16 mouse cellular contexts compared by ENCODE assay signal in genomic region chr7:117587234-117587929, GRCm38 (mm10).
DNase-seq lines count a peak whose midpoint lies in the region; ATAC-seq and TF ChIP-seq lines count a peak whose summit lies in the region.
"Had no signal": no experiment of that assay in that cellular context is flagged by ENCODE, and none has a peak within 500 bp of the region (broad histone marks: within the 10 kb centered on the region; RNA-seq: fewer than 3 reads in every experiment).

No protein-coding gene starts in this region.

- no peaks in the 10 kb centered on the region for H3K27me3 ChIP-seq in cerebellum, adult 2 months (ENCODE audit: control insufficient read depth, insufficient read depth, low read length)
- H3K27me3 ChIP-seq in heart, embryonic 16.5 days (ENCODE audit: control insufficient read depth, insufficient read depth, low read length): no peaks in the 10 kb centered on the region
- peaks cover 25% of the 10 kb centered on the region for H3K27me3 ChIP-seq in midbrain, embryonic 12.5 days
- H3K27me3 ChIP-seq: CH12.LX; heart, embryonic 15.5 days; liver, embryonic 12.5 days; lung, embryonic 15.5 days had no signal

- H3K4me1 ChIP-seq in cerebellum, adult 2 months (ENCODE audit: control insufficient read depth, insufficient read depth, low read length): no peaks in the 10 kb centered on the region
- H3K4me1 ChIP-seq in heart, embryonic 16.5 days (ENCODE audit: control insufficient read depth, insufficient read depth, low read length): peaks cover 2% of the 10 kb centered on the region; the same call in 1 of the 2 replicates
- peaks cover 18% of the 10 kb centered on the region for H3K4me1 ChIP-seq in midbrain, embryonic 12.5 days
- H3K4me1 ChIP-seq: limb, embryonic 10.5 days; liver, embryonic 12.5 days; lung, embryonic 15.5 days had no signal

- H3K36me3 ChIP-seq in heart, embryonic 16.5 days (ENCODE audit: control insufficient read depth, insufficient read depth): no peaks in the 10 kb centered on the region
- no peaks in the 10 kb centered on the region for H3K36me3 ChIP-seq in midbrain, embryonic 12.5 days
- H3K36me3 ChIP-seq: heart, embryonic 15.5 days; limb, embryonic 10.5 days; liver, embryonic 12.5 days; lung, embryonic 15.5 days had no signal

- peak; percentile 7 for DNase-seq in cerebellum, adult 11-12 months
- no peak for DNase-seq in cerebellum, adult 2 months
- no peak for DNase-seq in heart, adult 9 months (ENCODE audit: low spot score in 2 of 2)
- peak; percentile 12 for DNase-seq in 416B (ENCODE audit: low read depth)
- DNase-seq in ovary, postnatal 10 days (ENCODE audit: low spot score): no peak
- no peak for DNase-seq in adrenal gland, adult 8-10 months
- DNase-seq: kidney, adult 9 months; kidney, postnatal 4 days; thymus, adult 18-20 months had no signal

- H3K9me3 ChIP-seq in heart, embryonic 16.5 days (replicated peaks; ENCODE audit: control insufficient read depth, low read length): no peaks in the 10 kb centered on the region
- no peaks in the 10 kb centered on the region for H3K9me3 ChIP-seq in midbrain, embryonic 12.5 days
- H3K9me3 ChIP-seq: heart, embryonic 15.5 days; limb, embryonic 10.5 days; liver, embryonic 12.5 days; lung, embryonic 15.5 days had no signal

- no peak overlapping the region for H3K9ac ChIP-seq in heart, embryonic 16.5 days (ENCODE audit: low read length)
- H3K9ac ChIP-seq in midbrain, embryonic 12.5 days (replicated peaks): no peak overlapping the region
- H3K9ac ChIP-seq: heart, embryonic 15.5 days; liver, embryonic 12.5 days; lung, embryonic 15.5 days had no signal

- no peak overlapping the region for H3K4me3 ChIP-seq in cerebellum, adult 2 months (replicated peaks; ENCODE audit: insufficient read depth, low read depth, low read length)
- H3K4me3 ChIP-seq in heart, embryonic 16.5 days (ENCODE audit: low read length): no peak overlapping the region
- H3K4me3 ChIP-seq in midbrain, embryonic 12.5 days: no peak overlapping the region
- H3K4me3 ChIP-seq: heart, embryonic 15.5 days; limb, embryonic 10.5 days; liver, embryonic 12.5 days; lung, embryonic 15.5 days had no signal

- no peak for TF ChIP-seq POLR2A in cerebellum, adult 2 months (IDR thresholded peaks at IDR 0.05; ENCODE audit: borderline replicate concordance, insufficient read depth, low read length)

- ATAC-seq in heart, embryonic 16.5 days (replicated peaks; ENCODE audit: extremely low read depth, insufficient read depth, low FRiP score): 0 out of 2 replicates have a peak, but pooled peaks have one; percentile 37
- peak; percentile 66; the same call in 1 of the 2 replicates for ATAC-seq in midbrain, embryonic 12.5 days (ENCODE audit: low FRiP score, low read depth)
- ATAC-seq: liver, embryonic 12.5 days had no signal

- H3K4me2 ChIP-seq in heart, embryonic 16.5 days (ENCODE audit: low read depth, low read length): no peak overlapping the region
- H3K4me2 ChIP-seq in midbrain, embryonic 12.5 days (replicated peaks): no peak overlapping the region
- H3K4me2 ChIP-seq: heart, embryonic 15.5 days; liver, embryonic 12.5 days; lung, embryonic 15.5 days had no signal

- 57% methylated on average over 6 of the region's 6 CpGs for WGBS in cerebellum, adult 2 months
- whole genome bisulfite sequencing in heart, embryonic 16.5 days: 55% methylated on average over 6 of the region's 6 CpGs
- 55% methylated on average over 6 of the region's 6 CpGs for WGBS in midbrain, embryonic 12.5 days

- H3K27ac ChIP-seq in cerebellum, adult 2 months (ENCODE audit: insufficient read depth, low read length): no peak overlapping the region
- H3K27ac ChIP-seq in heart, embryonic 16.5 days (ENCODE audit: low read length): no peak overlapping the region
- no peak overlapping the region for H3K27ac ChIP-seq in midbrain, embryonic 12.5 days (replicated peaks)
- H3K27ac ChIP-seq: heart, embryonic 15.5 days; limb, embryonic 10.5 days; liver, embryonic 12.5 days; lung, embryonic 15.5 days had no signal

- no peak for TF ChIP-seq CTCF in cerebellum, adult 2 months (IDR thresholded peaks at IDR 0.05; ENCODE audit: borderline replicate concordance, insufficient read depth, low read depth, low read length)

Comparison
In these comparisons a context has a peak if more than half of its experiments do, and no peak if none do; other contexts are left out.
1. DNase-seq: peak in cerebellum, adult 11-12 months (single experiment) and 416B (single experiment); none in cerebellum, adult 2 months (0 of 2), heart, adult 9 months (0 of 2), ovary, postnatal 10 days (single experiment) and adrenal gland, adult 8-10 months (single experiment).